Mouse (Mus musculus) midbrain, embryonic 10.5 days (tissue): ENCODE data around the gene Ip6k3. TPM values are rescaled to one million over a fixed set of nuclear protein-coding genes. Genes with fewer than 3 reads are reported as not detected.

ENCODE experiments used
- DNase-seq: peaks from one replicate; pipeline ENCODE4 v3.0.0-alpha.2; 2017; ENCODE audit warnings: low spot score
- H3K27ac ChIP-seq: fragments of 300-500 bp; sonication (generic); replicated peaks from 2 replicates; pipeline ENCODE4 v1.5.1; 2016; ENCODE audit warnings: mild to moderate bottlenecking
- H3K27me3 ChIP-seq: fragments of 300-500 bp; sonication (generic); 2 replicates; pipeline ENCODE4 v1.6.1; 2016; ENCODE audit warnings: low read depth, mild to moderate bottlenecking; ENCODE audit not compliant: poor library complexity, severe bottlenecking
- H3K36me3 ChIP-seq: fragments of 300-500 bp; sonication (generic); 2 replicates; pipeline ENCODE4 v1.6.1; 2016; ENCODE audit warnings: mild to moderate bottlenecking, moderate library complexity
- H3K4me1 ChIP-seq: fragments of 300-500 bp; sonication (generic); 2 replicates; pipeline ENCODE4 v1.6.1; 2016
- H3K4me3 ChIP-seq: fragments of 300-500 bp; sonication (generic); 2 replicates; pipeline ENCODE4 v1.5.1; 2016; ENCODE audit warnings: mild to moderate bottlenecking, moderate library complexity
- H3K9me3 ChIP-seq: fragments of 300-500 bp; sonication (generic); replicated peaks from 2 replicates; pipeline ENCODE4 v1.6.1; 2016; ENCODE audit warnings: mild to moderate bottlenecking
- WGBS: fragments of 180-500 bp; shearing (Covaris S2); methylation state at CpG from one replicate; pipeline ENCODE4 v1.1.7; 2016; 5-methylcytosine and 5-hydroxymethylcytosine counted together
- polyA plus RNA-seq: library from polyadenylated mRNA; unstranded; fragments of >200 nt; fragmentation: Nextera tagmentation; extraction: Ambion mirVana; gene quantifications from 2 replicates; pipeline ENCODE4 v1.2.1, GENCODE M21; 2016

The Ip6k3 gene
- polyA plus RNA-seq, 1 experiment from 2014 or later: not detected

DNA sequence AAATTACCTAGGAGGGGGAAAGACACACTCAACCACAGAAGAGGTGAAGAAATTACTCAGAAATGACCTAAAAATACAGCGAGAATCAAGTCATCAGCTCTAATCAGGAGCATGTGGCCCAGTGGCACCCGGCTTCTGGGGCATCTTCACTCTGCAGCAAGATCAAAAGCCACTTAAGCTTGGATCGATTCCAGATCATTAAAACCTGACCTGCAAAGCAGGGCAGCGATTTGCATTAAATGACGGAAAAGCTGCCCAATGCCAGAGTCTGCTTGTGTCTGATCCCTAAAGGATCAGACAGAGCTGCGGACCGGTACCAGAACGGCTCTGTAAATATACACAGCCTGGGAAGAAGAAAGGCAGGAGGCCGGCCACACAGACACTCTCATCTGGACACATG, 28.6 kb upstream of the Ip6k3 start:
- peaks cover 100% of the 10 kb centered on the region for H3K36me3 ChIP-seq
- H3K27me3 ChIP-seq: no peaks in the 10 kb centered on the region
- no peak overlapping the region for H3K4me3 ChIP-seq
- WGBS: 79% methylated on average over 9 of the region's 9 CpGs
- DNase-seq: no peak
- peak overlapping the region; percentile 59 for H3K27ac ChIP-seq
- no peaks in the 10 kb centered on the region for H3K9me3 ChIP-seq
- H3K4me1 ChIP-seq: peaks cover 39% of the 10 kb centered on the region

DNA sequence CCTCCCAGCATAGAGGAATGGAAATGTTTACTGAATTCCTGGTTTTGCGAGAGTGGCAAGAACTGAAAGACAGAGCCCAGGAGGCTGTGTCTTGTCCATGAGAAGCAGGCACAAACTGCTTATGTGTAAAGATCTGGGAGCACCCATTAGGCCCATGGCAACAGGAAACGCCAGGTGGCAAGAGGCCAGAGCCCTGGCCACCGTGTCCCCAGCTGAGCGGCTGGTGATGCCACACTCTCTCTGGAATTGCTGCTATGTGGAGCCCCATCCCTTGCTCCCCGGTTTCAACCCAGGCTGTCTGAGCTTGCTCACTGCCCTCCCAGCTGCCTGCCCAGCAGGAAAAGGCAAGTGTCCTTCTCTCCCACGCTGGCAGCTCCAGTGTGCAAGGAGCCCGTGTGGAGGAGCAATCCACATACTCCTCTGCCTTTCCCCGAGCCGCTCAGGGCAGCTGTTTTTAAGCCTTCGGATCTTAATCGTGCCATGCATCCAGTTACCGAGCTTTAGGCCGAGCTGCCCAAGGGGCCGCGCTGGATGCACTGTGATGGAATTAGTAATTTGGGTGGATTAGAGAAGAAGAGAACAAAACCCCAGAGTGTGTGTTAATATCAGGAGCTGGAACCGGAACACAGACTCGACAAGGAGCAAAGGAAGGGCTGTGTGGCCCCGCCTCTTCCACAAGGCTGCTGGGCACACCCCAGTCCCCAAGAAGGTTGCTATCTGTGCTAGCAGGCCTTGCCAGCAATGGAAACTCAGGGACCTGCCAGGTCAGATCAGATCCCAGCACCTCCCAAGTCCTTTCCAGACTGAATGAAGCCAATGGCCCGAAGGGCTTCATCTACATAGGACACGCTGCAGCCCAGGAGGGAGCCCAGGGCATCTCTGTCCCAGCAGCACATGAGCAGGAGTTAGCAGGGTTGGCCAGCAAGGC, 26.9 kb upstream of the Ip6k3 start:
- WGBS: 55% methylated on average over 20 of the region's 20 CpGs
- no peak for DNase-seq
- Histone ChIP-seq H3K27me3 (no peaks in the 10 kb centered on the region), H3K4me3 (no peak overlapping the region), H3K27ac (peak overlapping the region; percentile 52), H3K36me3 (peaks cover 100% of the 10 kb centered on the region), H3K4me1 (peaks cover 46% of the 10 kb centered on the region), H3K9me3 (no peaks in the 10 kb centered on the region)

DNA sequence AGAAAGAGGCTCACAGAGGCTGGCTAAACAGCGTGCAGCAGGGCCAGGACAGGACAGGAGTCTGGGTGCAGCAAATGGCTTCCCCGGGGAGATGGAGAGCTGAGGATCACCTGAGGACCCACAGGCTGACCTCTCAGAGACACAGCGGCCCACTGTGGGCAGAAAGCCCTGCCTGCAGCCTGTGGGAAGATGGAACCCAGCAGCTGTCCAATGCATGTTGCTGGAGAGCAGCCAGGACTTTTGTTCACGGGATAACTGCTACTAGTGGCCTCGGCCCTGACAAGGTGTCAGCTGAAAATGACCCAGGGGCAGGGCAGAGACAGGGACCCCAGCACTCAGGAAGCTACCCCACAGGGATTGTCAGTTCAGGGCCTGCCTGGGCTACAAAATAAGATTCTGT, 24.2 kb upstream of the Ip6k3 start:
- no peak overlapping the region for H3K4me3 ChIP-seq
- no peak for DNase-seq
- H3K27ac ChIP-seq: no peak overlapping the region
- 91% methylated on average over 5 of the region's 5 CpGs for WGBS
- H3K36me3 ChIP-seq: peaks cover 73% of the 10 kb centered on the region
- H3K27me3 ChIP-seq: no peaks in the 10 kb centered on the region
- peaks cover 59% of the 10 kb centered on the region for H3K4me1 ChIP-seq
- no peaks in the 10 kb centered on the region for H3K9me3 ChIP-seq

DNA sequence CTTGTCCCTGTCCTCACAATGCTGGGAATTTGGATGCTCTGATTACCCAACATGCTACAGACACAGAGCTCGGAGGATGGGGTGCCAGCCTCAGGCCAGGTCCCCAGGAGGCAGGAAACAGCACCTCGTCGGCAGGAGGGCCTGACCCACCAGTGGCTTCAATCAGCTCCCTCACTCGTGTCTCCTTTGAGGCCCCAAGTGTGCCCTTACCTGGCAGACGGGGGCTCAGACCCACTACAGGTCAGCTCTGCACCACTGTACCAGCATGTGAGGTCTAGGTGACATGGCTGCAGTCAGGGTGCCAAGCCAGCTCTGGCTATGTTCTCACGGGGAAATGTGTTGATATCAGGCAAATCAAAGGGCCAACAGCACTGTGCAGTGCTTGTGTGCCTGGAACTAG, 23.6 kb upstream of the Ip6k3 start:
- H3K27me3 ChIP-seq: no peaks in the 10 kb centered on the region
- H3K4me1 ChIP-seq: peaks cover 54% of the 10 kb centered on the region
- H3K27ac ChIP-seq: no peak overlapping the region
- peaks cover 67% of the 10 kb centered on the region for H3K36me3 ChIP-seq
- H3K9me3 ChIP-seq: no peaks in the 10 kb centered on the region
- WGBS: 88% methylated on average over 6 of the region's 6 CpGs
- no peak overlapping the region for H3K4me3 ChIP-seq
- no peak for DNase-seq

DNA sequence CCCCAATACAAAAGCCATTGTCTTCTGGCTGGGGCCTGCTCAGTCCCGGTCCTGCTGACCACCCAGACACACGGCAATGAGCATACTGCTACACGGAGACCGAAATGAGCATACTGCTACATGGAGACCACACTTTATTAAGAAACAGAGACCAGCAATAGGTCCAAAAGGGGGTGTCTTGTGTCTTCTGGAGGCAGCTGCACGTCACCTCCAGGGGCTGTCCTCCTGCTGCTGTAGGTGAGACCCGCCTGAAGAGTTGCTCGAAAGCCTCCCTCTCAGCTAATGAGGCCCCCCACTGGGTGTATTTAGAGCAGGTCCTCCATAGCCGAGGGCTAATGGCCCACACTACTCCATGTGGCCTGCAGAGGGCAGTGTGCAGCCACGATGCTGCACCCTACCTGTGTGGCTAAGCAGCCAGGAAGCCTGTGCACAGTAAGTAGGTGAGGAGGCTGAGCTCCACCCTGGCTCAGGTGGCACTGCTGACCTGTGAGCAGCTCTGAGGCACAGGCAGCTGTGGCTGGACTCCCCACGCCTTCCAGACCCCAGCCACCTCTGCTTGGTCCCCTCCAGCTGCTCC, 22.1 kb upstream of the Ip6k3 start:
- Histone ChIP-seq H3K9me3 (no peaks in the 10 kb centered on the region), H3K27ac (no peak overlapping the region), H3K36me3 (peaks cover 52% of the 10 kb centered on the region), H3K4me3 (no peak overlapping the region), H3K4me1 (peaks cover 42% of the 10 kb centered on the region), H3K27me3 (no peaks in the 10 kb centered on the region)
- 31% methylated on average over 10 of the region's 10 CpGs for WGBS
- DNase-seq: peak; percentile 51

DNA sequence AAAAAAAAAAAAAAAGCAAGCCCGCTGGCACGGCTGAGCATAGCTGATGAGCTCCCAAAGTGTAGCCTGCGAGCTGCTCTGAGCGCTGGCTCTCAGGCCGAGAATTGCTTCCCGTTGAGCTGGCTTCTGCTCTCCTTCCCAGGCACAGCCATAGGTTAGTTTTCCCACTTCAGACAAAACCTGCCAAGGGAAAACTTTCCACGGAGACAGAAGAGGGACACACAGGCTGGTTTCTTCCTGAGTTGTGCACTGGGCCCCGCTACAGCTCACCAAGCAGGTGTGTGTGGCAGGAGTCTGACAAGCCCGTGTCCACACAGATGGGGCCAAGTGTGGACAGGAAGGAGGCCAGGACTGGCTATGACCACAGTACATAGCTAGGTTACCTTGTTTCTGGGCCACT, 21.3 kb upstream of the Ip6k3 start:
- WGBS: 85% methylated on average over 9 of the region's 9 CpGs
- H3K36me3 ChIP-seq: peaks cover 44% of the 10 kb centered on the region
- no peaks in the 10 kb centered on the region for H3K27me3 ChIP-seq
- DNase-seq: no peak
- H3K4me1 ChIP-seq: peaks cover 34% of the 10 kb centered on the region
- H3K9me3 ChIP-seq: no peaks in the 10 kb centered on the region
- H3K4me3 ChIP-seq: no peak overlapping the region
- peak overlapping the region; percentile 42; the same call in 1 of the 2 replicates for H3K27ac ChIP-seq

DNA sequence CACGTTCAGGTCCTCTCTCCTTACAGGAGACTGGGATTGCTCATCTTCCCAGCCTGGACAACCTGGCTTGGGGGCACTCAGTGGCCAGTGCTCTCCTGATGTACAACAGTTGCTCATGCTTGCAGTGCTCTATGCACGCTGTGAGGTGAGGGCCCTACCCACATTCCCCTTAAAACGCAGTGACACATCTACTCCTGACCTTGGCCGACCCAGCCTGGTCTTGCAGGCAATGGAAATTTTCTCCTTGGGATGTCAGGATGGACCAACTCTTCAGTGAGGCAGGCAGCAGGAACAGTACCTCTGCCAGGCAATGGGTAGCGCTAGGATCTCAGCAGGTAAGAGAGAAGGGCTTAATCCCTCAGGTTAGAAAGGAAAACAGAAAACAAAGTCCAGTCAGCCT, 19.5 kb upstream of the Ip6k3 start:
- H3K4me1 ChIP-seq: peaks cover 25% of the 10 kb centered on the region
- peaks cover 26% of the 10 kb centered on the region for H3K36me3 ChIP-seq
- no peak overlapping the region for H3K27ac ChIP-seq
- DNase-seq: no peak
- H3K9me3 ChIP-seq: no peaks in the 10 kb centered on the region
- no peaks in the 10 kb centered on the region for H3K27me3 ChIP-seq
- WGBS: 59% methylated on average over 5 of the region's 5 CpGs
- no peak overlapping the region for H3K4me3 ChIP-seq

DNA sequence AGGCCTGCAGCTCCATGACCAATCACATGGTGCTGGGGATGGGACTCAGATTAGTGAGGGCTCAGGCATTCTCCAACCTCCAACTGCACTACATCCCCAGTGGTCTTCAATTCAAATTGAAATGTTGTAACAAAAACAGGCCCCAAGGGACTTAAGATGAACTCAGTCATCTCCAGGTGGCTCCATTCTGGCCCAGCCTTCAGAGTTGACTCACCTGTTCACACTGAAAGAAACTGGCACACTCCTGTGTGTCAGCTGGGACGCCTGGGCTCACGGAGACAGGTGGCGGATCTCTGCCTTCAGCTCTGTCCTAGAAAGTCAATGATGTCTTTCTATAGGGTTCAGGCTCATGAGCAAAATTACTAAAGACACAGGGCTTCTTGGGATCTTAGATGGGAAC, 18.5 kb upstream of the Ip6k3 start:
- Histone ChIP-seq H3K27me3 (no peaks in the 10 kb centered on the region), H3K4me3 (no peak overlapping the region), H3K4me1 (peaks cover 25% of the 10 kb centered on the region), H3K36me3 (peaks cover 16% of the 10 kb centered on the region), H3K9me3 (no peaks in the 10 kb centered on the region), H3K27ac (no peak overlapping the region)
- WGBS: 82% methylated on average over 3 of the region's 3 CpGs
- no peak for DNase-seq

DNA sequence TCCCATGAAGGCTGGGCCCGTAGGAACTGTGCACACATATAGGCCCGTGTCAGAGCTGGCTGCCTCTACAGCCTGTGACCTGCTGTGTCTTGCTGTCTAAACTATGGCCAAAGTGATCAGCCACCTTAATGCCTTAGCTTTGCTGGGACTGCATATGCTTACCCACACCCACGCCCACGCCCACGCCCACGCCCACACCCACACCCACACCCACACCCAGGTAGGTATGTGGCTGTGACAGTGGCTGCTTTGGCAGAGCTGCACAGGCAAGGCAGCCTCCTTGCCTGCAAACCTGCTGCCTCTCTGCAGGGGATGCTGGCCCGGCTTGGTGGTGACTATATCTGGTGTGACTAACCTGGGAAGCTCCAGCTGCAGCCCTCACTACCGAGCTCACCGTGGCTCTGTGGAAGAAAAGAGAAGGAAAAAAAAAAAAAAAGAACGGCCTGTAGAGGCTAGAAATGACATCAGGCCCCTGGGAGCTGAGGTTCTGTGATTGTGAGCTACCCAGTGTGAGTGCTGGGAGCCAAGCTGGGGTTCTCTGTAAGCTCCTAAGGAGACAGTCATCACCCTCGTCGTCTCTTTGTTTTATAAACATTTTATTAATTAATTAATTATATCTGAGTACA, 16.2 kb upstream of the Ip6k3 start:
- no peaks in the 10 kb centered on the region for H3K27me3 ChIP-seq
- DNase-seq: no peak
- H3K36me3 ChIP-seq: no peaks in the 10 kb centered on the region
- H3K27ac ChIP-seq: no peak overlapping the region
- peaks cover 15% of the 10 kb centered on the region for H3K4me1 ChIP-seq
- no peak overlapping the region for H3K4me3 ChIP-seq
- H3K9me3 ChIP-seq: no peaks in the 10 kb centered on the region
- 83% methylated on average over 12 of the region's 12 CpGs for WGBS

DNA sequence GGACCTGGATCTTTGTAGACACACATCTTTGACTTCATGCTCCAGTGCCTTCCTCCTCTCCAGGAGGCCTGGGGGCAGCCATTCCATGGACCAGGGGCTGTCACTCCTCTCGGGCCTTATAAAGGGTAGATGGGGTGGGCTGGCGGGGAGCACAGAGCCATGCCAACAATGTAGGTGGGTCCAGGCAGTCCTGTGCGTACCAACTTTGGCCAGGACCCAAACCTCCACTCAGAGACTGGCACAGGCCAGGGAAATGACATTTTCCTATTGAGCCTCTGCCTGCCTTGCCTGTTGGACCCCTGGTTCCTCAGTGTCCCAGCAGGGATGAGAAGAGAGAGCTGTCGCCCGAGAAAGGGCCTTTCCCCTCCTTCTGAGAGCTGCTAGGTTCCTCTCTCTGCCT, 14.8 kb upstream of the Ip6k3 start:
- Histone ChIP-seq H3K4me1 (peaks cover 4% of the 10 kb centered on the region; the same call in 1 of the 2 replicates), H3K9me3 (no peaks in the 10 kb centered on the region), H3K36me3 (no peaks in the 10 kb centered on the region), H3K27ac (peak overlapping the region; percentile 39; the same call in 1 of the 2 replicates), H3K27me3 (no peaks in the 10 kb centered on the region), H3K4me3 (no peak overlapping the region)
- no peak for DNase-seq
- 71% methylated on average over 5 of the region's 5 CpGs for whole genome bisulfite sequencing

DNA sequence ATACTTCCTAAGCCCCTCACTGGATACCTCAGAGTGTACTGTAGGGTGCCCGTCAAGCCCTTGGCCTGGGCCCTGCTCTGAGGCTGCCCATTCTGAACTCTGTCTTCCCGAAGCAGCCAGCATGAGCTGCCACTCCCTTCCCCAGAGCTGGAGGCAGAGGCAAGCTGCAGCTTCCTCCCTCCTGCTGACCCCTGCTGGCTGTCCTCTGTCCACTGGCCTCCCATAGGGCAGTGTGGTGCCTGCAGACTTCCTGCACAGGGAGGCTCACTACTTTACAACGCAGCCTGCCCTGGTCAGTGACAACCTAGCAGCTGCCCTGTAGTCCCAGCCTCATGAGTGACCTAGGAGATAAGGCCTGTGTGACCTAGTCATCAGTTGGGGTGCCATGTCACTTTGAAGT, 14.1 kb upstream of the Ip6k3 start:
- no peak for DNase-seq
- no peaks in the 10 kb centered on the region for H3K27me3 ChIP-seq
- peak overlapping the region; percentile 19; the same call in 1 of the 2 replicates for H3K27ac ChIP-seq
- no peaks in the 10 kb centered on the region for H3K9me3 ChIP-seq
- H3K4me3 ChIP-seq: no peak overlapping the region
- WGBS: 34% methylated on average over 3 of the region's 3 CpGs
- no peaks in the 10 kb centered on the region for H3K36me3 ChIP-seq
- 0 out of 2 replicates have a peak, but pooled peaks cover 3% of the 10 kb centered on the region for H3K4me1 ChIP-seq

DNA sequence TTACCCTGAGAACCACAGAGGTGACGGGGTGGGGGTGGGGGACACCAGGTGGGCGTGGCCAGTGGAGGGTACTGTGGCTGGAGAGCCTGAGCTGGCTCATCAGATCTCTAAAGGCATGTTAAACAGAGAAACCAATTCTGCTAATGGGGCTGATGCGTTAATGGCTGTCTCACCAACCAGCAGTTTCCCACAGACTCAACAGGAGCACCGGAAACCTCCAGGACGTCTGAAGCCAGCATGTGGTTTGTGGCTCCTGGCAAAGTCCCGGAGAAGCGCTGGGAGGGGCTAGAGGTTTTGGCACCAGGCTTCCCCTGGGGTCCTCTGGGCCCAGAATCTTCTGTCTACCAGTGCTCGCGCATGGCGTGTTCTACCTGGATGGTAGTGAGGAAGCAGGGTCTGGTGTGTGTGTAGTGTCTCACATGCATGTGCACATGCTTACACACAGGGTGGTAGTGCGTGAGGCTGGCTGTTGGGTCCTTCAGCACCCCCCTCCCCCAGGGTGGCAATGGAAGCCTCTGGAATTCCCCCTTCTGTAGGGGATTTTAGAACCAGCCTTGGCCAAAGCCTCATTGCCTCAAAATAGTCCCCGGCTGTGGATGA, 12.2 kb upstream of the Ip6k3 start:
- DNase-seq: no peak
- Histone ChIP-seq H3K27ac (no peak overlapping the region), H3K9me3 (no peaks in the 10 kb centered on the region), H3K36me3 (no peaks in the 10 kb centered on the region), H3K27me3 (no peaks in the 10 kb centered on the region), H3K4me3 (no peak overlapping the region), H3K4me1 (peaks cover 16% of the 10 kb centered on the region)
- 71% methylated on average over 12 of the region's 12 CpGs for WGBS
